Mouse (Mus musculus) stomach, postnatal 0 days (tissue): ENCODE measurements around the gene Usp19. TPM values are rescaled to one million over a fixed set of nuclear protein-coding genes. Genes with fewer than 3 reads are reported as not detected.

Experiments
- ATAC-seq: fragments of 200-750 bp; cut with Nextera tagmentation; 2 replicates; pipeline ENCODE4 v1.8.0; 2017; ENCODE audit not compliant: low FRiP score, low TSS enrichment
- DNase-seq: peaks from one replicate; pipeline ENCODE4 v3.0.0-alpha.2; 2016; ENCODE audit warnings: low spot score
- H3K27ac ChIP-seq: fragments of 300-500 bp; sonication (generic); replicated peaks from 2 replicates; pipeline ENCODE4 v1.5.1; 2014; ENCODE audit warnings: mild to moderate bottlenecking, control low read depth
- H3K27me3 ChIP-seq: fragments of 300-500 bp; sonication (generic); 2 replicates; pipeline ENCODE4 v1.6.1; 2014; ENCODE audit warnings: low read length; ENCODE audit not compliant: control insufficient read depth, insufficient read depth
- H3K36me3 ChIP-seq: fragments of 300-500 bp; sonication (generic); 2 replicates; pipeline ENCODE4 v1.6.1; 2014; ENCODE audit warnings: low read length, mixed read lengths; ENCODE audit not compliant: control insufficient read depth, insufficient read depth
- H3K4me1 ChIP-seq: fragments of 300-500 bp; sonication (generic); replicated peaks from 2 replicates; pipeline ENCODE4 v1.6.1; 2014; ENCODE audit warnings: antibody characterized with exemption; ENCODE audit not compliant: control insufficient read depth, insufficient read depth
- H3K4me2 ChIP-seq: fragments of 300-500 bp; sonication (generic); replicated peaks from 2 replicates; pipeline ENCODE4 v1.6.1; 2014; ENCODE audit warnings: low read depth, mild to moderate bottlenecking, control low read depth, moderate library complexity
- H3K4me3 ChIP-seq: fragments of 300-500 bp; sonication (generic); 2 replicates; pipeline ENCODE4 v1.5.1; 2014; ENCODE audit warnings: low read depth, low read length, control low read depth
- H3K9ac ChIP-seq: fragments of 300-500 bp; sonication (generic); 2 replicates; pipeline ENCODE4 v1.6.1; 2014; ENCODE audit warnings: mild to moderate bottlenecking, low read length, control low read depth, mixed read lengths
- H3K9me3 ChIP-seq: fragments of 300-500 bp; sonication (generic); 2 replicates; pipeline ENCODE4 v1.6.1; 2016; ENCODE audit warnings: low read length; ENCODE audit not compliant: control insufficient read depth
- CTCF ChIP-seq: IDR thresholded peaks from 2 replicates; pipeline ENCODE4 v1.5.1; 2016; ENCODE audit warnings: antibody characterized with exemption, low read depth, mild to moderate bottlenecking, moderate library complexity
- EP300 ChIP-seq: optimal IDR thresholded peaks from 2 replicates; pipeline ENCODE3; 2016; ENCODE audit warnings: antibody characterized with exemption
- WGBS: fragments of 180-500 bp; shearing (Covaris S2); extraction: QIAGEN DNeasy Blood & Tissue Kit; methylation state at CpG from one replicate; pipeline ENCODE4 v1.1.7; 2014; 5-methylcytosine and 5-hydroxymethylcytosine counted together
- polyA plus RNA-seq: library from polyadenylated mRNA; unstranded; fragments of >200 nt; fragmentation: Nextera tagmentation; extraction: Ambion mirVana; gene quantifications from 2 replicates; pipeline ENCODE4 v1.2.1, GENCODE M21; 2015

Usp19 gene
- polyA plus RNA-seq, 1 experiment from 2014 or later: 22.2 TPM

- Histone ChIP-seq H3K4me3 (peak overlapping the region; percentile 65), H3K36me3 (peaks cover 17% of the 10 kb centered on the region), H3K27me3 (no peaks in the 10 kb centered on the region), H3K27ac (peak overlapping the region; percentile 91; the same call in 1 of the 2 replicates), H3K4me2 (peak overlapping the region; percentile 78), H3K4me1 (no peaks in the 10 kb centered on the region), H3K9me3 (no peaks in the 10 kb centered on the region), H3K9ac (peak overlapping the region; percentile 87; the same call in 1 of the 2 replicates)
- TF ChIP-seq CTCF: no peak
- no peak for TF ChIP-seq EP300
- ATAC-seq: no peak
- 86% methylated on average over 7 of the region's 7 CpGs for WGBS
- peak; percentile 13 for DNase-seq
Observed at GRCm38 (mm10) chr9:108508776-108509175, 18.4 kb downstream of the Usp19 start.

GRCm38 (mm10) chr9:108516380-108517251 lies 26.2 kb downstream of the Usp19 start, which contains the start of gene Qrich1:
Gene Qrich1, plus strand, starts transcription at chr9:108516806.
- Histone ChIP-seq H3K36me3 (peaks cover 27% of the 10 kb centered on the region), H3K27me3 (no peaks in the 10 kb centered on the region), H3K9me3 (no peaks in the 10 kb centered on the region), H3K4me3 (peak within 1 kb of the TSS; percentile 92), H3K9ac (peak within 1 kb of the TSS; percentile 99), H3K27ac (peak within 1 kb of the TSS; percentile 100), H3K4me2 (peak within 1 kb of the TSS; percentile 85), H3K4me1 (no peaks in the 10 kb centered on the region)
- TF ChIP-seq CTCF (peak; percentile 53), EP300 (peak; percentile 100)
- WGBS: under 1% methylated on average over 54 of the region's 55 CpGs
- peak; percentile 94 for ATAC-seq
- peak; percentile 94 for DNase-seq

- ATAC-seq: peak; percentile 68
- Histone ChIP-seq H3K27me3 (no peaks in the 10 kb centered on the region), H3K4me1 (no peaks in the 10 kb centered on the region), H3K27ac (peak overlapping the region; percentile 100), H3K9me3 (no peaks in the 10 kb centered on the region), H3K36me3 (peaks cover 22% of the 10 kb centered on the region), H3K9ac (peak overlapping the region; percentile 99), H3K4me2 (peak overlapping the region; percentile 85), H3K4me3 (peak overlapping the region; percentile 92)
- WGBS: under 1% methylated on average over 70 of the region's 95 CpGs
- TF ChIP-seq CTCF: no peak
- TF ChIP-seq EP300: no peak
- DNase-seq: peak; percentile 81
Observed at GRCm38 (mm10) chr9:108517253-108517930, 27.0 kb downstream of the Usp19 start.

GRCm38 (mm10) chr9:108517931-108518332 lies 27.5 kb downstream of the Usp19 start:
- H3K4me2 ChIP-seq: peak overlapping the region; percentile 85
- peak; percentile 55 for DNase-seq
- TF ChIP-seq EP300: no peak
- TF ChIP-seq CTCF: no peak
- peaks cover 16% of the 10 kb centered on the region for H3K36me3 ChIP-seq
- peak; percentile 51 for ATAC-seq
- H3K27ac ChIP-seq: peak overlapping the region; percentile 100
- H3K4me1 ChIP-seq: no peaks in the 10 kb centered on the region
- no peaks in the 10 kb centered on the region for H3K27me3 ChIP-seq
- peak overlapping the region; percentile 99 for H3K9ac ChIP-seq
- WGBS: under 1% methylated on average over 13 of the region's 13 CpGs
- peak overlapping the region; percentile 92 for H3K4me3 ChIP-seq
- H3K9me3 ChIP-seq: no peaks in the 10 kb centered on the region

- 67% methylated on average over 2 of the region's 2 CpGs for WGBS
- no peak overlapping the region for H3K9ac ChIP-seq
- TF ChIP-seq EP300: no peak
- TF ChIP-seq CTCF: no peak
- H3K4me3 ChIP-seq: no peak overlapping the region
- no peaks in the 10 kb centered on the region for H3K27me3 ChIP-seq
- ATAC-seq (no peak), DNase-seq (no peak)
- H3K9me3 ChIP-seq: no peaks in the 10 kb centered on the region
- no peak overlapping the region for H3K4me2 ChIP-seq
- H3K27ac ChIP-seq: no peak overlapping the region
- H3K36me3 ChIP-seq: peaks cover 2% of the 10 kb centered on the region; the same call in 1 of the 2 replicates
- H3K4me1 ChIP-seq: no peaks in the 10 kb centered on the region
Observed at GRCm38 (mm10) chr9:108521604-108522003, 31.2 kb downstream of the Usp19 start.

- no peak for ATAC-seq
- no peak for DNase-seq
- peaks cover 2% of the 10 kb centered on the region; the same call in 1 of the 2 replicates for H3K36me3 ChIP-seq
- H3K4me1 ChIP-seq: no peaks in the 10 kb centered on the region
- H3K4me2 ChIP-seq: no peak overlapping the region
- H3K4me3 ChIP-seq: no peak overlapping the region
- H3K27ac ChIP-seq: no peak overlapping the region
- TF ChIP-seq EP300: no peak
- no peak for TF ChIP-seq CTCF
- no peaks in the 10 kb centered on the region for H3K27me3 ChIP-seq
- WGBS: 91% methylated on average over 4 of the region's 4 CpGs
- no peaks in the 10 kb centered on the region for H3K9me3 ChIP-seq
- no peak overlapping the region for H3K9ac ChIP-seq
Observed at GRCm38 (mm10) chr9:108523341-108523740, 32.9 kb downstream of the Usp19 start.
